Mouse (Mus musculus) neural tube, embryonic 13.5 days (tissue): ENCODE measurements around the gene Copg2. TPM values are rescaled to one million over a fixed set of nuclear protein-coding genes. Genes with fewer than 3 reads are reported as not detected.
A peak's percentile ranks its signal among the peaks of the same experiment; 100 is the strongest.

ENCODE experiments used
- ATAC-seq: fragments of 200-750 bp; cut with Nextera tagmentation; 2 replicates; pipeline ENCODE4 v1.8.0; 2017; ENCODE audit warnings: low read depth, mild to moderate bottlenecking, moderate TSS enrichment, moderate library complexity
- H3K27ac ChIP-seq: fragments of 300-500 bp; sonication (generic); replicated peaks from 2 replicates; pipeline ENCODE4 v1.5.1; 2015; ENCODE audit warnings: moderate library complexity, mild to moderate bottlenecking, inconsistent platforms
- H3K27me3 ChIP-seq: fragments of 300-500 bp; sonication (generic); 2 replicates; pipeline ENCODE4 v1.6.1; 2015; ENCODE audit warnings: mild to moderate bottlenecking, inconsistent platforms
- H3K36me3 ChIP-seq: fragments of 300-500 bp; sonication (generic); 2 replicates; pipeline ENCODE4 v1.6.1; 2015; ENCODE audit warnings: mild to moderate bottlenecking, inconsistent platforms
- H3K4me1 ChIP-seq: fragments of 300-500 bp; sonication (generic); replicated peaks from 2 replicates; pipeline ENCODE4 v1.6.1; 2015; ENCODE audit warnings: inconsistent platforms
- H3K4me2 ChIP-seq: fragments of 300-500 bp; sonication (generic); 2 replicates; pipeline ENCODE4 v1.6.1; 2015; ENCODE audit warnings: inconsistent platforms, mild to moderate bottlenecking, moderate library complexity
- H3K4me3 ChIP-seq: fragments of 300-500 bp; sonication (generic); 2 replicates; pipeline ENCODE4 v1.5.1; 2015; ENCODE audit warnings: mild to moderate bottlenecking, inconsistent platforms
- H3K9ac ChIP-seq: fragments of 300-500 bp; sonication (generic); 2 replicates; pipeline ENCODE4 v1.6.1; 2015; ENCODE audit warnings: moderate library complexity, mild to moderate bottlenecking, inconsistent platforms
- H3K9me3 ChIP-seq: fragments of 300-500 bp; sonication (generic); 2 replicates; pipeline ENCODE4 v1.6.1; 2016; ENCODE audit warnings: inconsistent platforms
- WGBS: fragments of 180-500 bp; shearing (Covaris S2); methylation state at CpG from one replicate; pipeline ENCODE4 v1.1.7; 2015; 5-methylcytosine and 5-hydroxymethylcytosine counted together
- microRNA counts: library from miRNA; unstranded; fragments of <30 nt; microRNA quantifications from one replicate; lab custom pipeline; 2016
- microRNA-seq: library from miRNA; unstranded; fragments of <30 nt; microRNA quantifications from one replicate; pipeline ENCODE4, GENCODE M21; 2016
- polyA plus RNA-seq: library from polyadenylated mRNA; unstranded; fragments of >200 nt; fragmentation: Nextera tagmentation; extraction: Ambion mirVana; gene quantifications from 2 replicates; pipeline ENCODE4 v1.2.1, GENCODE M21; 2015

Copg2 gene
- polyA plus RNA-seq, 1 experiment from 2014 or later = 27.6 TPM

- no peak overlapping the region for H3K4me3 ChIP-seq
- no peaks in the 10 kb centered on the region for H3K9me3 ChIP-seq
- H3K9ac ChIP-seq = no peak overlapping the region
- ATAC-seq = no peak
- WGBS = 70% methylated on average over 6 of the region's 6 CpGs
- no peaks in the 10 kb centered on the region for H3K4me1 ChIP-seq
- no peak overlapping the region for H3K27ac ChIP-seq
- H3K27me3 ChIP-seq = no peaks in the 10 kb centered on the region
- H3K4me2 ChIP-seq = no peak overlapping the region
- H3K36me3 ChIP-seq = no peaks in the 10 kb centered on the region
These were observed 193.7 kb downstream of the Copg2 start for GRCm38 (mm10) chr6:30702881-30703280.

GRCm38 (mm10) chr6:30700182-30700581 lies 196.4 kb downstream of the Copg2 start:
- ATAC-seq = no peak
- no peaks in the 10 kb centered on the region for H3K4me1 ChIP-seq
- H3K36me3 ChIP-seq = no peaks in the 10 kb centered on the region
- no peaks in the 10 kb centered on the region for H3K27me3 ChIP-seq
- no peaks in the 10 kb centered on the region for H3K9me3 ChIP-seq
- H3K4me3 ChIP-seq = no peak overlapping the region
- H3K9ac ChIP-seq = no peak overlapping the region
- WGBS = 76% methylated on average over 6 of the region's 6 CpGs
- 0 out of 2 replicates have a peak overlapping the region, but pooled peaks have one; percentile 20 for H3K27ac ChIP-seq
- no peak overlapping the region for H3K4me2 ChIP-seq

DNA sequence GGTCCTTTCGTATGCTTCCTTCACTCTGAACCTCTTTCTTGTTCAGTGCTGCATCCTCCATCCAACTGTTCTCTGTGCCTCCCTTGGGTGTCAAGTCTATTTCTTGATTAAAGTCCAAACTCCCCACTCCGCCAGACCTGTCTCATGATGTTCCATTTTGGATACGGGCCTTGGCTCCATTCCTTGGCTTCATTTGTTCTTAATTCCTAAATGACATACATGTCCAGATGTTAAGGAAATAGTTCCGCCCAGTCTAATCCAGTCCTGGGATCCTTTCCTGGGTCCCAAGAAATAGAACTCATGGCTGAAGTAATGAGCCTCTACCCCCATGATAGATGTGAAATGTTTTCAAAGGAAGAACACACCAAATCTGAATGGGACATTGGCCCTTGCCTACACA lies 198.6 kb downstream of the Copg2 start:
- Histone ChIP-seq H3K9me3 (no peaks in the 10 kb centered on the region), H3K4me2 (no peak overlapping the region), H3K27me3 (no peaks in the 10 kb centered on the region), H3K9ac (no peak overlapping the region), H3K36me3 (no peaks in the 10 kb centered on the region), H3K27ac (no peak overlapping the region), H3K4me3 (no peak overlapping the region), H3K4me1 (peaks cover 10% of the 10 kb centered on the region)
- ATAC-seq = no peak
- WGBS = 89% methylated on average over 4 of the region's 4 CpGs

MicroRNAs encoded within 50 kb of the gene (microRNA counts, 519-probe panel; counts per million panel counts)
- microRNA mmu-miR-335-3p (lab: Ali Mortazavi, UCI) = 3,448 counts per million, percentile 47 among the panel's probes with 10 or more counts
- 5,289 counts per million, percentile 90 among the panel's probes with 10 or more counts for microRNA mmu-miR-335-5p (lab: Ali Mortazavi, UCI)

Small RNA genes within 50 kb of the gene (microRNA-seq; reads per million reads assigned to microRNA genes)
- gene Mir335 = 24,908 reads per million, percentile 98 among the genes with 10 or more reads in this experiment

Other genes with a start within 250 kb of the Copg2 start
- gene Cep41, start 203.0 kb downstream of the Copg2 start, polyA plus RNA-seq = 12.2 and 17.4 TPM in 2 replicates
- 431 and 546 TPM in 2 replicates for gene Mest, start 173.2 kb downstream of the Copg2 start, polyA plus RNA-seq
- 0.39 TPM in 1 of 2 replicates, not detected in the other for gene Tsga13, start 18.8 kb upstream of the Copg2 start, polyA plus RNA-seq
- gene Klf14, start 62.3 kb upstream of the Copg2 start, polyA plus RNA-seq = 0.27 and 0.90 TPM in 2 replicates